Mouse (Mus musculus) layer of hippocampus, adult 2 months (tissue): Measurements from ENCODE around the gene Stc2. TPM values are rescaled to one million over a fixed set of nuclear protein-coding genes. Genes with fewer than 3 reads are reported as not detected.

Source experiments
- DNase-seq, 2 experiments: peaks; one replicate each; pipeline ENCODE4 v3.0.0; 2022; ENCODE audit warnings: low spot score in 2 of 2
- H3K27ac ChIP-seq: fragments of 200-600 bp; 2 replicates; pipeline ENCODE4 v1.8.1; 2022
- H3K4me3 ChIP-seq: fragments of 200-600 bp; 2 replicates; pipeline ENCODE4 v1.8.1; 2022; ENCODE audit warnings: mild to moderate bottlenecking
- CTCF ChIP-seq: fragments of 200-600 bp; conservative IDR thresholded peaks from 2 replicates; pipeline ENCODE4 v1.8.1; 2022; ENCODE audit warnings: antibody characterized with exemption, mild to moderate bottlenecking, moderate library complexity
- total RNA-seq, 2 experiments: library from RNA; stranded (reverse); gene quantifications; 2 replicates each; pipeline ENCODE4 v1.2.3; 2021

Stc2 gene
- total RNA-seq, 2 experiments from 2014 or later = 3.8 to 4.6 TPM

DNA sequence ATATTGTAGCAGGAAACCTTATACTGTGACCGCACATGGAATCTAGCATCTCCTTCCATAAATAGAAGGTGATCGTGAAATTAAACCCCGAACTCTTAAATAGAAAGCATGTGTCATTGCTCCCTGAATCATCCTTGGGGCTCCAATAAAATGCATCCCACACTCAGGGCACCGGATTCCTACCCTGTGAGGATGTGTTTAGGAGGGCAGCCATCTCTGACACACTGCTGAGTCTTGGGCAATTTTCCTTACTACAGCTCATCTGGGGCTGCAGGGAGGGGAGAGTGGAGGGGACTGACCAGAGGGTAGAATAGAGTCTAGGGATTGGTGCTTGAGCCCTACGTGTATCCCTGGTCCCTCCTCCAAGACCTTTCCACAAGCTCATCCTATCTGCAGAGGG, 12.3 kb upstream of the Stc2 start:
- TF ChIP-seq CTCF = no peak
- no peak for DNase-seq
- no peak overlapping the region for H3K4me3 ChIP-seq
- no peak overlapping the region for H3K27ac ChIP-seq

DNA sequence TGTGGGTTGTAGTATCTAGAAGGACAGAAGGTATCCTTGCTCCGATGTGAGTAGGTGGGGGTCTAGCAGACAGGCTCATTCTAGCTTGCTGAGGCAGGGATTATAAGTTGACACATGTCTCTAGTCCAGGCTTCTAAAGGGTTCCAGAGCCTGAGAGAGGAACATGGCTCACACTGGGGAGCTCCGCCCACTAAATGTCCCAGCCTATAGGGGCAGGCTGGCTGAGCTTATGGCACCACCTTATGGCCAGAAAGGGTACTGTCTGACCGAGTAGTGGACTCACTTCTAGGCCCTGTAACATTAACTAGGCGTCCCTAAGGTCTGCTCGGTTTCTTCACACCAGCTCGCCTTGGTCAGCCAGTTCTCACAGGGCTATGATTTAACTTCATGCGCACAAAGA, 3.6 kb upstream of the Stc2 start:
- no peak for DNase-seq
- TF ChIP-seq CTCF = peak; percentile 72
- Histone ChIP-seq H3K4me3 (no peak overlapping the region), H3K27ac (no peak overlapping the region)

DNA sequence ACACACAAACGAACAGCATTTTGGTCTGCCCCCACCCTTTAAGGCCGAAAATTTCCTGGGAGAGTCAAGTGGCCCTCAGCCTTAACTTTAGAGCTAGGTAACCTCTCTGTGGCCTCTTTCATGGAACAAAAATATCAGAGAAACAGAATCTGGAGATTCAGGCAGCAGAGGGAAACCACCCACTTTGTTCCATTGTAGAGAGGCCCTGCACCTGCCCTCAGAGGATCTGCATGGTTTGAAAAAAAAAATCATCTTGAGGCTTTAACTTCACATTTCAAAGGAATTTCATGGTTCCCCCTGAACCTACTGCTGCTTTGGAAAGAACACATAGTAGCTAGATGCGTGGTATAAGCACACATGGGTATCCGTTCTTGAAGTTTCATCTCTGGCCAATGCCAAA, 2.3 kb upstream of the Stc2 start:
- Histone ChIP-seq H3K27ac (no peak overlapping the region), H3K4me3 (no peak overlapping the region)
- no peak for TF ChIP-seq CTCF
- DNase-seq = no peak

DNA sequence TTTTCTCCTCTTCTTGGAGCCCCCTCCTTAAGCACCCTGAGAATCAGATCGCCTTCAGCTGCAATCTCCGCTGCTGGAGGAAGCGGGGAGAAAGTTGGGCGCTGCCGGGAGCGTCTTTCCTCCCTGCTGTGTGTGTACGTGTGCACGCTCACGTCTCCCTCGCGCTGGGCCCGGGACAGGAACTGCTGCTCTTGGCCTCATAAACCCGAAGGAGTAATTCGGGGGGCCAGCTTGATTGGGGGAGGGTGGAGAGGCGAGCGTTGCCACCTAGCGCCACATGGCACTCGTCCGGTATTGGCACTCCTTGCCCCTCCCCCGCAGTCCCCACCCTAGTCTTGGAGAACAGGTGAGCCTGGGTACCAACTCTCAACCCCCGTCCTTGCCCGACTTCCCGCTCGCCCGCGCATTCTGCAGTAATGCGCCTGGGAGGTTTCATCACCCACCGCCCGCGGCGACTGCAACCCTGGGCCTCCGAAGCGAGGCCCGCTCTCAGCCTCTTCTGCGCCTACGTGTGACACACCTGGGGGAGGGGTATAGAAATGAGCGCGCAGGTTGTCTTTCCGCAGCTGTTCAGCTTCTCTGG, 1.5 kb upstream of the Stc2 start:
- no peak for DNase-seq
- Histone ChIP-seq H3K4me3 (peak overlapping the region; percentile 32; the same call in 1 of the 2 replicates), H3K27ac (no peak overlapping the region)
- no peak for TF ChIP-seq CTCF

DNA sequence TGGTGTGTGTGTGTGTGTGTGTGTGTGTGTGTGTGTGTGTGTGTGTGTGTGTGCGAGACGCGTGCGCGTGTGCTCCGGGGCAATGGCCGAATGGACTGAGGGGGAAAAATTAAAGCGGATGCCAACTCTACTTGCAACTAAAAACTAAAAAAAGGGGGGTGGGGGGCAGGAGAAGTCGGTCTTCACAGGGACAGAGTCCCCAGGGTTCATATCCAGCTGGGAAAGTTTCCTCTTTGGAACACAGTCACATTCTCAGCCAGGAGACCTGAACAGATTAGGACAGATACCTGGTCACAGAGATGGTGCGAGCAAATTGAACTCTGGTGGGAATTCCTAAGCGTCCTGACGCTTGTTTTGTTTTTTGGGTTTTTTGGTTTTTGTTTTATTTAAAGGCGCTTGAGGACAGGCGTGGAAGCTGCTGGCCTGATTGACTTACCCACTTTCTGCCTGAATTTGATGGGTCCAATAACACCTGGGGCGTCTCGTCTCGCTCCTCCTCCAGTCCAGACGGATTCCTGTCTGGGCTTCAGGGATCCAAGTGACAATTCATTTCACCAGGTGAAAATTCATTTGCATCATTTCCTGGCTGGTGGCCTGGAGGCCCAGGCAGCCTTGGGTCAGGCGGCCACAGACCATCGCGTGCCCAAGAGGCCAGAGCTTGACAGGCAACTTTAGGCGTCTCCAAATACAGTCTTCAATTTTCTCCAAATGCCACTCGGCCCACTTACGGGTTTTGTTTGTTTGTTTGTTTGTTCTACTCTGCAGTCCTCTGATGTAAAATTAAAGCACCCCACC, 759 bp upstream of the Stc2 start:
- DNase-seq = no peak
- no peak overlapping the region for H3K27ac ChIP-seq
- peak overlapping the region; percentile 32; the same call in 1 of the 2 replicates for H3K4me3 ChIP-seq
- TF ChIP-seq CTCF = no peak

DNA sequence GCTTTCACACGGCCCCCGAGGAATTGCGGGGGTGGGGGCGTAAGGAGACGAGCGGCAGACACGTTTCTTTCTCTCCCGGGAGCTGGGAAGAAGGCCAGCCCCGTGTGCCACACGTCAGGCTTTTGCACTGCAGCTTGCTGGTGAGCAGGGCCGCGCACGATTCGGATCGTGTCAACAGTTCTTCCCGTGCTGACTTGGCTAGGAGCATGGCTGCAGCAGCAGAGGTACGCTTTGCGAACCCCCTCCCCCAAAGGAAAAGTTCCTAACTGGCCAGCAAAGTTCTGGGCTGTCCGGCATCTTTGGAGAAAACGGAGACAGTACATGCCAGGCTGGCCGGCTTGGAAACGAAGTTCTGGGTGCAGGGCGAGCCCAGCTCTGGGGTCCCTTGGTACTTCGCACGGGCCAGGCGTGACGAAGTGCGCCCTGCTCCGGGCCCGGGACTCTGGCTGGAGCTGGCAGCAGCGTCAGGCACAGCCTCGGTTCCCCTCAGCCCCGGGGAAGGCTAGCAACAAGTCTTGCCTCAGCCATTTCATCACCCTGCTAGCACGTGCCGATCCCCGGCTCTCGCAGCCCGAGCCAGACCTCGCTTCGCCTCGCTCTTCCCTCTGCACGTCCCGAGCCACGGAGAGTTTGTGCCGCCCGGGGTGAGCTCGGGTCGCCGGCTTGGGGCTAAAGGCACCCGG, 768 bp downstream of the Stc2 start:
- peak overlapping the region; percentile 58 for H3K4me3 ChIP-seq
- TF ChIP-seq CTCF = no peak
- DNase-seq = peak in 1 of 2 experiments; percentile 25
- H3K27ac ChIP-seq = peak overlapping the region; percentile 73

DNA sequence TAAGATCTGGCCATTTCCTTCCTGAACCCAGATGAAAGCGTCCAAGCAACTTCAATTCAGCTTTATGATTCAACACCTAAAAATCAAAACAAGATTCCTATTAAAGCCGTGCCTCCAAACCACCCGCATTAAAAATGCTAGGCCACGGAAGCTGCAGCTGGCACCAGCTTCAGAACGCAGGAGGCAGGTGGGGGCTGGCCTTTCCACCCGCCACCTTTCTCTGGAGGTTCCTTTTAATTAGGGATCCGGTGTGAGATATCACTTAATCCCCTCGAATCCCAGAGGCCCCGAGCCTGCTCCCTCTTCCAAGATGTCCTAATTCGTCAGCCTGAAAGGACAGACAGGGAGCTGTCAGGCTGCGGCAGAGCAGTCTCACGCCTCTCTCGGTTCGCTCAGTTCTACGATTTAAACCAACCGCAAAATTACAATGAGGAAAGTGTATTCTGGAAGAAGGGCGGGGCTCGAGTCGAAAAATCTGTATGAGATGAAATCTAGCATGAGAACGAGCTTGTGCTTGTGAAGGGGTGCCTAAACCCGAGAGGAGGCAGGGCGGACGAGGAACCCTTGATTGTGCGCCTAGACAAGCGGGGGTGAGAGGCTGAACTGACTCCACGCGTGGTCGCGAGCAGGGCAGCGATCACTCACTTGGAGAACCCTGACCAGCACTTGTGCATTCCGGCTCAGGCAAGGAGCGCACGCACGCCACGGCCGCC, 1.5 kb downstream of the Stc2 start:
- no peak for TF ChIP-seq CTCF
- Histone ChIP-seq H3K27ac (peak overlapping the region; percentile 73), H3K4me3 (peak overlapping the region; percentile 58)
- no peak for DNase-seq

DNA sequence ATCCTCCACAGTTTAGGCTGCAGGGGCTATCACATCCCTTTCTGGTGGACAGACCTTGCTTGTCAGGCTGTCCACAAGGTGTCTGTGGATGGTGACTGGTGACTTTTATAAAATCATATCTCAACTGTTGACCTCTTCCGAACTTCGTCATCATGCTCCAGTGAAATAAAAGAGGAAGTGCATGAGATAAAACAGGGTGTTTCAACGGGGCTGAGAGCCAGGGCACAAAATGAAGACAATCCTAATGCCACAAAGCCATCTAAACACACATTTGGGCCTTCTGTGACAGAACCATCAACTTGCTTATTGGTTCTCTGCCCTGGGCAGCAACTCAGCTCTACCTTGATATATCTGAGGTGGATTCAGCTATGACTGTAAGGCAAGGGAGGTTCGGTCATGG, 3.0 kb downstream of the Stc2 start:
- no peak overlapping the region for H3K4me3 ChIP-seq
- H3K27ac ChIP-seq = no peak overlapping the region
- DNase-seq = no peak
- no peak for TF ChIP-seq CTCF

DNA sequence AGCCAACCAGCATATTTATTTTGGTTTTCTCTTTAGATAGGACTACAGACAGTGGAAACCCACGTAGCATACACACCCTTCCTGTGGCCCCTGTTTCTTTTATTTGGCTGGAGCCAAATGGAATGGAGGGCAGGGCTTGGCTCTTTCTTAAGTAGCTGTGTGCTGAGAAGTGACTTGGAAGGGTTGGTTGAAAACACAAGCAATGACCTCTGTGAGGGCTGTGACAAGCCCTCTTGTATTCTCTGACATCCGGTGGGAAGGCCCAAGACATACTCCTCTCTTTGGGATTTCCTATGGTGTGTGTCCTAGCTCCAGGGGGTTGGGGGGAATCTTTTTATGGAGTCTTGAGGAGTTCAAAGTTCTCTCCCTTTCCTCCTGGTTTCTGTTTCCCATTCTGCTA, 3.5 kb downstream of the Stc2 start:
- no peak overlapping the region for H3K27ac ChIP-seq
- TF ChIP-seq CTCF = no peak
- H3K4me3 ChIP-seq = no peak overlapping the region
- DNase-seq = no peak

DNA sequence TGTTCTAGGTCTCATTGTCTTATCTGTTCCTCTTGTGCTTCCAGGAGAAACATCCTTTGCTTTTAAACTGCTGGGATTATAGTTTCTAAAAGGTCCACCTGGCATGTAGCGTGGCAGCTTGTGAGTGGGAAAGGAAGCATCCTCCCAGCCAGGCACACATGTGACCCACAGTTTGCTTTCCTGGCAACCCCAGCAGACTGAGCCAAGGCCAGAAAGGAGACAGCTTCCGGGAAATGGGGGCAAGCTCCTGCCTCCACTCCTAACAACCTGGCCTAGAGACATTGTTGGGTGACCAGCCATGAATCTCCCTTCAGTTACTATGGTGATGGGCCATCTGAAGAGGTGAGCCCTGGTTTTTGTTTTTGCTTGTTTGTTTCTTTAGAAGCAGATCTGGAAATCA, 3.9 kb downstream of the Stc2 start:
- no peak for TF ChIP-seq CTCF
- Histone ChIP-seq H3K27ac (no peak overlapping the region), H3K4me3 (no peak overlapping the region)
- peak in 1 of 2 experiments; percentile 28 for DNase-seq

DNA sequence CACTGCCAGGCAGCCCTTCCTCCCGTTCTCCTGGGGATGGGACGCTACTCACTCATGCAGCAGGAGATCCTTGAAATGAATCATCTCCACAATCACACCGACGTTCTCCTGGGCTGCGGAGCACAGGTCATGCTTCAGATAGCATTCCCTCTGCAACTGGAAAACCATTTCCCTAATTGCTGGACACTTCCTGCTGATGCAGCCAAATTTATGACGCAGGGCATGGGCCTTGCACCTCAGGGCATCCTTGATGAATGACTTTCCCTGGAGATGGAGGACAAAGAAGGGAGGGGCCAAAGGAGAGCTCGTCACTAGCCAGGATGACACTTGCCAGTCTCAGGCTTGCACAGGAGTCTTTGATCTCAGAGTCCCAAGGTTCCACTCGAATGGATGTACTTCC, 4.6 kb downstream of the Stc2 start:
- Histone ChIP-seq H3K4me3 (no peak overlapping the region), H3K27ac (no peak overlapping the region)
- no peak for TF ChIP-seq CTCF
- no peak for DNase-seq

DNA sequence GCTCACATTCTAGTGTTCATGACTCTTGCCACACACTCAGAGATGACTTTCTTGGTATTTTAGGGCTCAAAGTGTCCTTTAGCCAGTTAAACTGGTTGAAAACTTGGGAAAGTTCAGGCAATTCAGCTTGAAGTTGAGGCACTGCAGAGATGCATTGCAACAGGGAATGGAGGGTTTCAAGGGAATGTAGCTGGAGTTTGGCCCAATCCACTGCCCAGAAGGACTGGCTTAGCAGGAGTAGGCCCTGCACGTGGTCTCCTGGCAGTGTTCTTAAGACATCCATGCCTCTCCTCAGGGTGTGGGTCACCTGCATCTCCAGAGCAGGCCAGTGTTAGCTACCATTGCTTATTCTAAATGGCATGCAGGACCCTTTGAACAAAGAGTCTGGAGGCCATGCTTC, 7.0 kb downstream of the Stc2 start:
- no peak overlapping the region for H3K4me3 ChIP-seq
- DNase-seq = no peak
- H3K27ac ChIP-seq = no peak overlapping the region
- no peak for TF ChIP-seq CTCF

DNA sequence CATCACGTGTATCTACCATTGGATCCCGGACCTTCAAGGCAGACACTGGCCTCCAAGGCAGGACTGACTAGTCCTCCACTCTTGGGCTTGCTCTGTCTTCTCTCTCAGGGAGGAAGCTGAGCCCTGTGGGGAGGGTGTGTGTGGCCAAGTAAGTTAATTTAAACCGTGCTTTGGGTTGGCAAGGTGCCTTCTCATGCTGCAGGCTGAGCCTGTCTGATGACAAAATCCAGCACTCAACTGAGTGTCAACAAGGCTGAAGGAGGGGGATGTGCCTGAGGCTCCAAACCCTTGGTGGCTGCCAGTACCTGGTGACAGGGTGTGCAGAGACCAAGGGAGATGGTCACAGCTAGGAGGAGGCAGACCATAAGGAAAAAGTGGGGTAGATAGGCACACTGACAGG, 7.5 kb downstream of the Stc2 start:
- DNase-seq = no peak
- TF ChIP-seq CTCF = no peak

More for the DNA sequence above, 7.5 kb downstream of the Stc2 start:
- Histone ChIP-seq H3K4me3 (no peak overlapping the region), H3K27ac (no peak overlapping the region)
